Mouse (Mus musculus): ENCODE measurements at regions not wholly inside any gene's neighbourhood (a gene's known extent, or its start where the extent isn't known, plus 50 kb on each side); places are given as distances from the start of the nearest gene placed in this dataset.

GRCm38 (mm10) chr11:65495034-65495433 is 225.2 kb upstream of the Myocd start:
- DNase-seq (ENCODE audit: low spot score in 2 of 2): no peak

GRCm38 (mm10) chr11:65490426-65490825 is 220.6 kb upstream of the Myocd start:
- DNase-seq (ENCODE audit: low spot score in 2 of 2): no peak

GRCm38 (mm10) chr11:65475821-65476540 is 206.2 kb upstream of the Myocd start:
- DNase-seq (ENCODE audit: low spot score in 2 of 2): peak; percentile 33 to 53

GRCm38 (mm10) chr11:65475302-65475701 is 205.5 kb upstream of the Myocd start:
- peak; percentile 80 to 83 for DNase-seq (ENCODE audit: low spot score in 2 of 2)

GRCm38 (mm10) chr11:65469762-65470741 is 200.3 kb upstream of the Myocd start:
- no peak for DNase-seq (ENCODE audit: low spot score in 2 of 2)

- DNase-seq (ENCODE audit: low spot score in 2 of 2): no peak
These were observed 191.3 kb upstream of the Myocd start for GRCm38 (mm10) chr11:65461044-65461443.

GRCm38 (mm10) chr11:65448436-65448835 is 178.6 kb upstream of the Myocd start:
- DNase-seq (ENCODE audit: low spot score in 2 of 2): no peak

GRCm38 (mm10) chr11:65443466-65444024 is 173.8 kb upstream of the Myocd start:
- no peak for DNase-seq (ENCODE audit: low spot score in 2 of 2)

- peak in 1 of 2 experiments; percentile 13 for DNase-seq (ENCODE audit: low spot score in 2 of 2)
These were observed 165.9 kb upstream of the Myocd start for GRCm38 (mm10) chr11:65435699-65436161.

- no peak for DNase-seq (ENCODE audit: low spot score in 2 of 2)
These were observed 152.1 kb upstream of the Myocd start for GRCm38 (mm10) chr11:65421889-65422288.

- no peak for DNase-seq (ENCODE audit: low spot score in 2 of 2)
These were observed 138.8 kb upstream of the Myocd start for GRCm38 (mm10) chr11:65408621-65409020.

- peak; percentile 41 for DNase-seq (ENCODE audit: low spot score in 2 of 2)
These were observed 132.8 kb upstream of the Myocd start for GRCm38 (mm10) chr11:65402460-65403154.

GRCm38 (mm10) chr11:65389238-65389637 is 119.4 kb upstream of the Myocd start:
- no peak for DNase-seq (ENCODE audit: low spot score in 2 of 2)

- no peak for DNase-seq (ENCODE audit: low spot score in 2 of 2)
These were observed 116.7 kb upstream of the Myocd start for GRCm38 (mm10) chr11:65386291-65387061.

- DNase-seq (ENCODE audit: low spot score in 2 of 2): no peak
These were observed 105.6 kb upstream of the Myocd start for GRCm38 (mm10) chr11:65375361-65375760.

GRCm38 (mm10) chr11:65373136-65373535 is 103.3 kb upstream of the Myocd start:
- DNase-seq (ENCODE audit: low spot score in 2 of 2): no peak

- no peak for DNase-seq (ENCODE audit: low spot score in 2 of 2)
These were observed 102.6 kb upstream of the Myocd start for GRCm38 (mm10) chr11:65372309-65372811.

- no peak for DNase-seq (ENCODE audit: low spot score in 2 of 2)
These were observed 98.0 kb upstream of the Myocd start for GRCm38 (mm10) chr11:65367825-65368224.

GRCm38 (mm10) chr11:65366677-65367370 is 97.0 kb upstream of the Myocd start:
- DNase-seq (ENCODE audit: low spot score in 2 of 2): no peak

Data from layer of hippocampus, postnatal 10 days (tissue).